Mouse (Mus musculus): ENCODE measurements around the gene Lrrc2.

- TF ChIP-seq CTCF (IDR thresholded peaks at IDR 0.05; ENCODE audit: control insufficient read depth, insufficient read depth, insufficient replicate concordance, low read depth, low read length) (no peak), POLR2A (IDR thresholded peaks at IDR 0.05; ENCODE audit: control insufficient read depth, low read depth, low read length) (no peak)
Observed at GRCm38 (mm10) chr9:111011550-111011949, 60.2 kb downstream of the Lrrc2 start.
